Mouse (Mus musculus) adrenal gland, adult 2 months (tissue): ENCODE measurements around the gene Itgb6. TPM values are rescaled to one million over a fixed set of nuclear protein-coding genes. Genes with fewer than 3 reads are reported as not detected.
A peak's percentile ranks its signal among the peaks of the same experiment; 100 is the strongest.

Source experiments
- DNase-seq: peaks from one replicate; pipeline ENCODE4 v3.0.0; 2021
- long read RNA-seq: library from polyadenylated mRNA; stranded (forward); transcript quantifications from one replicate; pipeline ENCODE4 v2.0.0, GENCODE M21; 2021
- polyA plus RNA-seq: library from polyadenylated mRNA; depleted of rRNA; stranded (reverse); fragments of >200 nt; gene quantifications from 2 replicates; pipeline ENCODE4 v1.2.3, GENCODE M21; 2012; rRNA removed
- total RNA-seq, 2 experiments: library from RNA; stranded (reverse); gene quantifications; 2 replicates each; pipeline ENCODE4 v1.2.3; 2021

Itgb6 gene
- total RNA-seq (not detected), polyA plus RNA-seq (not detected in 2 replicates)
- long read RNA-seq, result 0 reads

DNA sequence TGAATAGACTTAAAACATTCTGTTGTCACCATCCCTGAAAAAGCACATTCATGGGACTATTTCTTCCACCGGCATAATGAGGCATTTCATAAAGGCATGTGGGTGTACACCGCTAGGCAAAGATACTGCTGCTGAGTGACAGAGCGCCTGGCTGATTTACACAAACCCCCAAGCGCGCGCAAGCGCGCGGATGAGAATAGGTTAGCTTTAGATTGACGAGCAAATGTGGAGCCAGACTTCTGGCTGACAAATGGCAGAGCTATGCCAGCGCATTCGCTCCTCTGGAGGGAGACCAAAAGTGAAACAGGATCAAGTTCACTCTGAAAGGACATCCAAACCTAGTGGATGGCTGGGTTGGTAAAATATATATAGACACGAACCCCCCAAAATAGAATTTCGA is at the start of gene Itgb6:
Gene Itgb6 (minus strand): TSS at position 130 of the 400 bp plus-strand sequence.
- DNase-seq, result no peak

DNA sequence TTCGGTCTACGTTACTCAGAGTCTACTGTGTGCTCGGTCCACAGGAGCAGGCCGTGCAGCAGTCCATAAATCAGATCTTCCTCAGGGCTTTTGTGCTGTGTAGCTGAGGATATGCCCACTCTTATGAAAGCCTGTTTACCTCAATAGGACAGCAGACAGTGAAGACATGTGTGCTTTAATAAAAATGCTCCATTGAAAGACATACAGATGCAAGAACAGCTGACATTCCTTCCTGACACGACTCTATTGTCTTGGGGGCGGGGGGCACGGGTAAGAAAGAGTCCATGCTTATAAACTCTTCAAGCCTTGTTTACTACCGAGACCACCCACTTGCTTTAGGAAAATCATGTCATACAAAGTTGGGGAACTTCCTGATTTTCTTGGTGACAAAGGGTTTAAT is 44.0 kb upstream of the Itgb6 start:
- DNase-seq, result no peak

- no peak for DNase-seq
Measured at GRCm38 (mm10) chr2:60756218-60756617, 33.8 kb upstream of the Itgb6 start.

- no peak for DNase-seq
Measured at GRCm38 (mm10) chr2:60755101-60755500, 32.7 kb upstream of the Itgb6 start.

- no peak for DNase-seq
Measured at GRCm38 (mm10) chr2:60751274-60751673, 28.8 kb upstream of the Itgb6 start.

GRCm38 (mm10) chr2:60750591-60750990 is 28.1 kb upstream of the Itgb6 start:
- no peak for DNase-seq

DNA sequence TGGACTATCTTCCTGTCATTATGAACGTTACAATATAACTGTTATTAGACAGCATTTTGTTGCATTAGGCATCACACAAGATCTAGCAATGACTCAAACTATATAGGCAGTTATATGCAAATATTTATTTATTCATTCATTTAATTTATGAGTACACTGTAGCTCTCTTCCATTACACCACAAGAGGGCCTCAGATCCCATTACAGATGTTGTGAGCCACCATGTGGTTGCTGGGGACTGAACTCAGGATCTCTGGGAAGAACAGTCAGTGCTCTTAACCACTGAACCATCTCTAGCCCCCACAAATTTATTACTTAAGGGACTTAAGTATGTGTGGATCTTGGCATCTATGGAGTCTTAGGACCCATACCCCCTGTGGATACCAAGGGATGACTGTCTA is 26.1 kb upstream of the Itgb6 start:
- no peak for DNase-seq

- no peak for DNase-seq
Measured at GRCm38 (mm10) chr2:60747590-60747989, 25.1 kb upstream of the Itgb6 start.

DNA sequence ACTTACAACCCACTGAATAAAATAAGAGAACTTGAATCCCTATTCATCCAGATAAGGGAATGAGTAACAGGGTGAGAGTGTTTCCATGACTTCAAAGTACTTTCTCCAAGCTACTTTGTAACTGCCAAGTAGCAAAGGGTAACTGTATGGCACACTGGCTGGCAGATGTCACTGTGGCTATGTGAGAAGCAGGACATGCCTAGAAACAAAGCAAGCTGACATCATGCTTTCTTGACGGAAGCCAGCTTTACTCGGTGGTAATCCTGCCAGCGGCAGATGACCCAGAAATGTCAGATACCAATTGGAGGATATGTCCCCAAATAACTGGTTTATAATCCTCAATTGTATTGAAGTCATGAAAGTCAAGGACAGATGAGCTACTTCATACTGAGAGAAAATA is 22.2 kb upstream of the Itgb6 start:
- peak; percentile 26 for DNase-seq

DNA sequence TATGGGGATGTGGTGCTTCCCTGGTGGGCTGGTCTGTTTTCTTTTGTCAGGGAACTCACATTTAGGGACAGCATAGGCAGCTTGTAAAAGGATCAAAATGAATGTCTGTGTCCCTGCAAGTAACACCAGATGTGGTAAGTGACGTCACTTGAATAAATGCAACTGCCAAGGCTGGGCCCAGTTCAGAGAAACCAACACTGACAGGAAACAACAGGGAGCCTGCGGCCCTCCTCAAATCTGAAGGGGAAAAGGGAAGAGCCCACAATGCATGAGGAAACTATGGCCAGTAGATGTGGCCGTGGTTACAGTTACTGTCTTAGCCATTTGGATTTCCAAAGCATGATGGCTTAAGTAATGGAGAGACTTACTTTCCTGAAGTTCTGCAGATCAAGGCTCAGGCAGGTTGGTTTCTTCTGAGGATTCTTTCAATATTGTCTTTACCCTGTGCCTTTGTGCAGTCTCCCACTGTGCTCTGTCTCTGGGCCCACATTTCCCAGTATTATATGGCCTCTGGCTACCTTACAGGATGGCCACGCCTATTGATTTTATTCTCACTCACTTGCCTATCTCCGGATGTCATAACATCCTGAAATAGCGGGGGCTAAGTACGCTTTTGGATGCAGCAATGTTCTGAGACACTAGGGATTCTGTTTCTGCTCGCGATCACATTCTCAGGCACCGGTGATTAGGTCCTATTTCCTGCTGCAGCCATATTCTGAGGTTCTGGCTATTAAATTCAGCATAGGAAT is 17.1 kb upstream of the Itgb6 start:
- no peak for DNase-seq

DNA sequence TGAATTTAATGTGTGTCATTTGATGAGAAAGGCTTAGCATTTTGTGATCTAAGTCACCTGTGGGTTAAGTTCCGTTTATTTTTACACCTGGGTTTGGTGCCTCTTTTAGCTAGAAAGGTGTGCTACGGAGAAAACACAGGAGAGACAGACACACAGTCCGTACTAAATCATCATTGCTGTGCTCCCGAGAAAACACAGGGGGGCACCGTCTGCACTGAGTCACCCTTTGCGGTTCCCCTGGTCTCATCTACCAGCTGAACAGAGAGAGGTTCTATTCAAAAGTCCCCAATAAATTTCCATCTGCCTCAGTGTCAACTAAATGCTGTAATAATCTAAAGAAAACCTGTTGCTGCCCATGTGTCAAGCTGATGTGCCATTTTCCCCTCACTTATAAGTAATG is 8.5 kb upstream of the Itgb6 start:
- no peak for DNase-seq

DNA sequence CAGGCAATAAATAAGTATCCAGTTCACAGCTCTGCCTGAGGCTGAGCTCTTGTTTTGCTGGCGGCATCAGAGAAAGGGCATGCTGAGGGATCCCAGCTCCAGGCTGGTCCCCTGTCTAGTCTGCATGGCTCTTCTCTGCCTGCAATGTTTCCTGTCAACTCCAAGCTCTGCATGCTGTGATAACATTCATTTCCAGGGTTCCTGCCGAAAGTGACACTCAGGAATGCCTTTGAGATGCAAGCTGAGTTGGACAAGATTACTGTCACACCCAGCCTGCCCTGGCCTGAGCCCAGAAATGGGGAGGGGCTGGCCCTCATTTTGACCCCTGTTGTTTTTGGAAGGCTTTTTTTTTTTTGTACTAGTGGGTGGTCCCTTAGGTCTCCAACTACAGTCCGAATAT is 7.6 kb upstream of the Itgb6 start:
- peak; percentile 30 for DNase-seq

GRCm38 (mm10) chr2:60728902-60729585 is 6.6 kb upstream of the Itgb6 start:
- DNase-seq, result no peak

DNA sequence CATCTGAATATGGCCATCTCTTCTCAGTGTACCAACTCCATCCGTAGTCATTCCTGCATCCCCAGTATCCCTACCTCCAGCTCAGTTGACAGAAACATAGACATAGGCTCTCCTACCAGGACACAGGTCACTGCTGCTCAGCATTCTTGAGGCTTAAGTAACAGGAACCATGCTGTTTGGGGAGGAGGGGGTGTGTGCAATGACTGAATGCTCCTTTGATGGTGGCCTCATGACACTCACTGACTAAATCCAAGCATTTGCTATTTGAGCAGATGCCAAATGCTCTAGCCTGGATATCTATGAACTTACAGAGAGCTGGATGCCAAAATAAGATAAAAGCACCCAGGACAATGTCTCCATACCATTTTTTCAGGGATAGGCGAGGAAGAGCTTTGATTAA is 2.2 kb upstream of the Itgb6 start:
- no peak for DNase-seq

DNA sequence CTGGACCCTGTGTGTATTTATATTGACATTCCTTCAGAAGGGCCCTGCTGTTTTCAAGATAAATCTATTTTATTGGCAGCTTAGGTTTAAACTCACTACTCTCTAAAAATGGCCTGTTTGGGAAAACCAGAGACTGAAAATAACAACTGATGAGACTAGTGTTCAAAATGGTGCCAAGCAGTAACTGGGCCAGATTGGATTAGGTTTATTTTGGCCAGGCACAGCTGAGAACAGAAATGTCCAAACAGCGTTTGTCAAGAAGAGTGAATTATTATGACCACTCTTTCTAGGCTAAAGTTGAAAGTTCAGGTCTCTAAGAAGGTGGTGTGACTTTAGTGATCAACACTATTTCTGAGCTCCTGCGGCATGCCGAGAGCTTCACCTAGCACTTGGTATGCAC is 524 bp upstream of the Itgb6 start:
- DNase-seq, result no peak

GRCm38 (mm10) chr2:60720906-60721305 is 1.5 kb downstream of the Itgb6 start:
- no peak for DNase-seq

DNA sequence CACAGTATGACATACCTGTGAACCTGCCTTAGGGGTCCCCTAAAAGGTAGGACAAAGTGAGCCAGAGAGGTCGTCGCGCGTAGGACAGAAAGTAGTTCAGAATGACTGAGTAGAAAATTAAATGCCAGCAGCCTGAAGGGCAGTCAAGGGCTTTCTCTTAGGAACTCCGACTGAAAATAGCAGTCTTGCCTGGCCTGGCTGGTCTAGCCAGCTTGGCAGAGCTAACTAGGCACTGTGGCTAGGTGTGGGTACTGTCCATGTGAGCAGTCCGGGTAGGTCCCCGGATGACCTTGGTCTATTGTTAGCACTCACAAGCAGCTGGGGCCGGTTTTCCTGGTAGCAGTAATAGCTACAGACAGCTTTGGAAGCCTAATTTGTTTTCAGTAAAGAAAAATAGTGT is 2.2 kb downstream of the Itgb6 start:
- peak; percentile 70 for DNase-seq

GRCm38 (mm10) chr2:60717348-60717747 is 5.1 kb downstream of the Itgb6 start:
- no peak for DNase-seq

DNA sequence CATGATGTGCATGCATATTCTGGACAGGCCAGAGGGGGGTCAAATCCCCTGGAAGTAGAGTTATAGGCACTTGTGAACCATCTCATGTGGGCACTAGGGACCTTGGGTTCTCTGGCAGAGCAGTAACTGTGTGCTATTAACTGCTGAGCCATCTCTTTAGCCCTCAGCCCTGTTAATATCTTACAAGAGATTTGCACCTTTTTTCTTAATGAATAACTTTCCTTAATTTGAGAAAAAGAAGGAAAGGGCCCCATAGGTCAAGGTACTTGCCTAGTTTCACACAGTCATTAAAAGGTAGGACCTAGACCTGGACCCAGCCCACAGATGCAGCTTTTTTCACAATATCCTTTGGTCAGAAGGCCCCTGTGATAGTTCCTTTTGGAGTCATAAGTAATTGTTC is 5.9 kb downstream of the Itgb6 start:
- DNase-seq, result no peak

GRCm38 (mm10) chr2:60715771-60716170 is 6.7 kb downstream of the Itgb6 start:
- DNase-seq, result no peak

DNA sequence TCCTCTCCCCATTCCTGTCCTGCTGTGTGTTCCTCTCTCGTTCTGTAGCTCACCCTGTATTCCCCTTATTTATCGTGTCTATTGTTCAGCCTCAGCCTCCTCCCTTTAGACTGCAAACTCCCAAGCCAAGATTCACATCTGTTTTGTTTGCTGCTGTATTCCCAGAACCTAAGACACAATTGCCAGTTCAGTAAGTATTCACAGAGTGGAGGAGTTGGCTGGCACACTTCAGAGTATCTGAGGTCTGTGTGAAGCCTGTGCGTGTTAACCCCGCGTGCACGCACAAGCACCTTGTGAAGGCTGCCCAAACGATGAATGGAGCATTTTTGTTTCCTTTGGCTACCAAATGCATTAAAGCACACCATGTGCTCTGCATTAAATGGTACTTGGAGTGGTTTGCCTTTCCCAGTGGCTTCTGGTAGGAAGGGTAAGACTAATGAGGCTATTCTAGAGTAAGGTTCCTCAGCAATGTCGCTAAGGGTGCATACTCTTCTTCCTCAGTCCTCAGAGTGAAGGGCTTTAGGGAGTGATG is 7.4 kb downstream of the Itgb6 start:
- no peak for DNase-seq

- no peak for DNase-seq
Measured at GRCm38 (mm10) chr2:60714475-60714874, 8.0 kb downstream of the Itgb6 start.

DNA sequence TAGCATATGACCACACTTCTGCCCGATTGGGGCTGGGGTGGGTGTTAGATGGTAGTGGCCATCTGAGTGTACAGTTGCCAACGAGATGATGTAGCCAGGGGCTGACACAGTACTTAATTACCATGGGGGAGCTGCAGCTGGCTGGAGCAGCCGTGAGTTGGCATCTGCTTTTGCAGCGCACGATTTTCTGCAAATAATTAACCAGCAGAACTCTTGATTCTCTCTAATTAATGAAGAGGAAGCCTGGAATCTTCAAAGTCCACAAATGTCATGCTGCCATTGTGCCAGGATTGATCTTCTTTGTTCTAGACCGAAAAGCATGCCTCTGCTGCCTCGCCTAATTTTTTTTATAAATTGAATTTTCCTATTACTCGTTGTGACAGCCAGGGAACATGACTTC is 8.6 kb downstream of the Itgb6 start:
- no peak for DNase-seq

GRCm38 (mm10) chr2:60712891-60713290 is 9.6 kb downstream of the Itgb6 start:
- no peak for DNase-seq
